Mouse (Mus musculus): Measurements from ENCODE around the gene Lrrc71.

Gene Lrrc71

DNA sequence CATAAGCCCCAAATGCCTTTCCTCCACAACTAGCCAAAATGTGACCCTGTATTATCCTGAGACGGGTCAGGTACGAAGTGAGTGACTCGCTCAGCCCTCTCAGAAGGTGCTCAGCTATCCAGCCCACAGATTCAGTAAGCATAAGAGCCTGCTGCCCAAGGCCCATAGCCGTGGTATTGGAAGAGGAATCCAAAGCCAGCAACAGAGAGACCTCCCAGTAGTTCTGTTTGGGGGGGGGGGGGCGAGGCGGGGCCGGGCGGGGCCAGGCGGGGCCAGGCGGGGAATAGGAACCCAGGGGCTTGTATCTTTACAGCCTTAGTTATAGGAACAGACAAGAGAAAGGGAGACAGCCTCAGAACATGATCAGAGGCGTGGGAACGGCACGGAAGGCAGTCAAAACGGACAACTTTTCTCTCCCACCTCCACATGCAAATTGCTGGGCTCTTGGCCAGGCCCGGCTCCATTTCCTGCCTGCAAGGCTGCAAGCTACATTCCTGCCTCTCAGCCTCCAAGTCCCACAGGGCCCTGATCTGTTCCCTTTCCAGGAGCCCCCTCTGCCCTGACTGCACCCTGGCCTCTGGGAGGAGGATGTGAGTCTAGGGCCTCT lies 15.4 kb upstream of the Lrrc71 start:
- peak; percentile 56 for DNase-seq (ENCODE audit: low spot score)

GRCm38 (mm10) chr3:87763202-87763601 lies 14.8 kb upstream of the Lrrc71 start:
- no peak for DNase-seq (ENCODE audit: low spot score)

DNA sequence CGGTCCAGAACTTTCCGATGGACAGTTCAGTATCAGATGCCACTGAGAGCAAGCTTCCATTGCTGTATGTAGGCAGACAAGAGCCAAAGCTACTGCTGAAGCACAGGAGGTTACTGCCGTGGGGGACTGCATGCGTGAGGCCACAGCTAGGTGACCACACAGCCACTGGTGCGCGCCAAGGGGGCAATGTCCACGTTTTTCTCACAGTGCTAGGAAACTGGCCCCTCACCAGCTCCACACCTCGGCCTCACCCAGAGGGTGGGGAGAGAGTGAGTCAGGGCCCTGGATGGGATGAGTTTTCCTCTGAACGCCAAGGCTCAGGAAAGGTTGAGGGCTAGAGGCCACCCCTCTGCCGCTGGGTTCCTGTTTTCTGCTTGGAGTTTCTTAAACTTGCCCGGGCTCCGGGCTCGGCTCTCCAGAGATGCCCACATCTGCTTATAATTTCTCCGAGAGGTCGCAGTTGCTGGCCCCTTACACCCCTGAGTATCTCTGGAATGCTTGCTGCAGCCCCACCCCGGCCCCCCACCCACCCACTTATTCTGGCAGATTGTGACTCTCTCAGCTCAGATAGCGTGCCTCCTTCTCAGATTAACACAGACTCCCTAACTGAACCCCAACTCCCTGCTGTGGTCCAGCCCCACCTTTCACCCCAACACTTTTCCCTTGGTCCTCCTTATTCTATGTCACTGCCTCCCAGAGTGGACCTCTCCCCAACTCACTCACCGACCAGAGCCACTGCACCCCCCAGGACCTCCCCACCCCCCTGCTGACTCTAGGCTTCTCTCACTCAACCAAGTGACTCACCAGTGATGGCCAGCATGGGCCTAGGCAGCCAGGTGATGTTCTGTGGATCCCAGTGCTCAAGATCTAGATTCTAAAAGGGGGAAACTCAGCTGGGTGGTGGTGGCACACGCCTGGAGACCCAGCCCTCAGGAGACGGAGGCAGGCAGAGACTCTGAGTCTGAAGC lies 13.3 kb upstream of the Lrrc71 start:
- no peak for DNase-seq (ENCODE audit: low spot score)

DNA sequence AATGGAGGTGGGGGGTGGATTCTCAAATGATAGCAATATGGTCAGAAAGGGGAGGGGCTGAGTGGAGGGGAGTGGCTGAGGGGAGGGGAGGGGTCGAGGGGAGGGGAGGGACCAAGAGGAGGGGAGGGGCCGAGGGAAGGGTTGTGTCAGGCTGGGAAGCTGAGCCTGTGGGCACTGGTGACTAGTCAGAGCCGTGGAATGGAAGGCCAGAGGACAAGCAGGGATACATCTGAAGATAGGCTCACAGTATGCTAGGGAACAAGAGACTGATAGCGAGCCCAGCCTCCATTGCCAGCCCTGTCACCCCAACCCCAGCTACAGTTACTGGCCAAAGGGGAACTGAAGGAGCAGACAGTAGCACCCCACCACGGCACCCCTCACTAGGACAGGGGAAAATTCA lies 10.2 kb upstream of the Lrrc71 start:
- DNase-seq (ENCODE audit: low spot score): no peak

- no peak for DNase-seq (ENCODE audit: low spot score)
Measured at GRCm38 (mm10) chr3:87756488-87756887, 8.1 kb upstream of the Lrrc71 start.

- peak; percentile 84 for DNase-seq (ENCODE audit: low spot score)
Measured at GRCm38 (mm10) chr3:87755964-87756363, 7.5 kb upstream of the Lrrc71 start.

GRCm38 (mm10) chr3:87753829-87754228 lies 5.4 kb upstream of the Lrrc71 start:
- DNase-seq (ENCODE audit: low spot score): no peak

- DNase-seq (ENCODE audit: low spot score): no peak
Measured at GRCm38 (mm10) chr3:87752567-87752966, 4.1 kb upstream of the Lrrc71 start.

- DNase-seq (ENCODE audit: low spot score): no peak
Measured at GRCm38 (mm10) chr3:87749977-87750376, 1.6 kb upstream of the Lrrc71 start.

DNA sequence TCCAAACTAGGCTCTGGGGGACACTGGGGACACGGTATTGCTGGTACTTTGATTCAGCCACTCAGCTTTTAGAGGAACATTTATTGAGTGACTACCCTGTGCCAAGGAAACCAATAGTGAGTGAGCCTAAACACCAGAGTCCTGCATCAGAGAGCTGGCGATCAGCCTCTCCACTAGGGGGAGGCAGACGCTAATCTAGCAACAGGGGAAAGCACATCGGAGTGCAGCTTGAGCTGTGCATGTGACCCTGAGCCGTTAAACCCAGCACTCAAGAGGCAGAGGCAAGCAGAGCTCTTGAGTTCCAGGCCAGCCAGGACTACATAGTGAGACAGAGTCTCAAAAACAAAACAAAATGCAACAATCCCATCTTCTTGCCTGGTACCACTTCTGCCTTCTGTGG lies 611 bp upstream of the Lrrc71 start:
- DNase-seq (ENCODE audit: low spot score): peak; percentile 64

GRCm38 (mm10) chr3:87745036-87745659 lies 3.3 kb downstream of the Lrrc71 start:
- no peak for DNase-seq (ENCODE audit: low spot score)

DNA sequence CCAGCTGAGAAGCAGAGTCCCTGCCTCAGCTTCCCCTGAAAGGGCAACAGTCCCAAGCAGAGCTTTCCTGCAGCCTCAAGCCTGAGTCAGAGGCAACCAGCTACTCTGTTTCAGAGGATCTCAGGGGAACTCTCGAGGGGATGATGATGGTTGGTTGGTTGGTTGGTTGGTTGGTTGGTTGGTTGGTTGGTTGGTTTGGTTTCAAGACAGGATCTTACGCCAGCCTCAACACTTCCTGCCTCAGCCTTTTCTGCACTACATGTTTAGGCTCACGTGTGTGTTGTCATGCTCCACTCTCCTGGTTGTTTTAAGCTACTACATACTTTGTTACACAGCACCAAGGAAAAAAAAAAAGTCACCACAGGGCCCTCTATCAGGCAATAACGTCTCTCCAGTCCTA lies 4.5 kb downstream of the Lrrc71 start:
- DNase-seq (ENCODE audit: low spot score): no peak

GRCm38 (mm10) chr3:87742735-87743134 lies 5.7 kb downstream of the Lrrc71 start:
- no peak for DNase-seq (ENCODE audit: low spot score)

- DNase-seq (ENCODE audit: low spot score): no peak
Measured at GRCm38 (mm10) chr3:87742013-87742412, 6.4 kb downstream of the Lrrc71 start.

DNA sequence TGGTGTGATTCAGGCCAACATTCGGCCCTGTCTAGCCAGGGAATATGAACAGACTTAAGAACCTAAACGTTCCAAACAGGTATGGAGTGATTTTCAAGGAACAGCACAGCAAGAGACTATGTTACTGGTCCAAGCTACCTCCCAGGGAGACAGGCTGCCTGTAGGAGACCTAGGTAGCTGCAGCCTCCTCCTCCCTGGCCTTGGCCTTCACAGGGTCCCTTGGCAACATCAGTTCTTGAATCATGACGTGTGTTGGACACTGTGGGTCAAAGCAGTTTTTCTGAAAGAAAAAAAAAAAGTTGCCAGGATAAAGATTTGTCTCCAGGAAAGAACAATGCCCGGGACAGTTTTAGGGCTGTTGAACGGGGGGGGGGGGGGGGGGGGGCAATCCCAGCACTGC lies 9.5 kb downstream of the Lrrc71 start:
- DNase-seq (ENCODE audit: low spot score): no peak

GRCm38 (mm10) chr3:87735335-87735734 lies 13.1 kb downstream of the Lrrc71 start:
- DNase-seq (ENCODE audit: low spot score): no peak

DNA sequence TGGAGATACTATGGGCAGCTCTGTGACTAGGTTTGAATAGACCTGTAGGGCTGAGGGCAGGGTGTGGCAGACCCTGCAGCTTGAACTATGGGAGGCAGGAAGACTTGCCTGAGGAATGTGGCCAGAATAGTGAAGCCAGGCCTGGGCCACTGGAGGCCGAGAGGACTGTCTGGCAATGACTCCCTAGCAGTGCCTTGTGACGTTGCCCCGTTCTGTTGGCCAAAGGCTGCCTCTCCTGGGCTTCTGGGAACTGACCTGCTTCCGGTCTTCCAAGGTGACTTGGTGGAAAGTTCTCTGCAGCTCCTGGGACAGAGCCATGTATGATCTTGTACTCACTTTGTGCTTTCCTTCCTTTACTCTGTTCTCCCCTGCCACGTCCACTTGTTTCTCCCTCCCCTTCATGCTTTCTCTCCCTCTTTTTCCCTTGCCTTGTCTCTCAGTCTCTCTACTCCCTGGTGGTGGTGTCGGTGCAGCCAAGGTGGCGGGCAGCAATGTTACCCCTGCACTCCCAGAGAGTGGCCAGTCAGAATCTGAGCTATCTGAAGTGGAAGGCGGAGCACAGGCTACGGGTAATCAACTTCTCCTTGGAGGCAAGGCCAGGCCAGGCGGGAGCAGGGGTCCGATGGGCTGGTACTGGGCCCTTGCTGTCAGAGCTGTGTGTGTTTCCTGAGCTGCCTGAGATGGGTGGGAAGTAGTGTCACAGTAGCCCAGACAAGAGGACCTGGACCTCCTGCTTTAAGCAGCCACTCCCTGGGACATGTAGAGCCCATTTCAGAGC lies 14.3 kb downstream of the Lrrc71 start:
- DNase-seq (ENCODE audit: low spot score): no peak

GRCm38 (mm10) chr3:87733098-87733497 lies 15.3 kb downstream of the Lrrc71 start:
- no peak for DNase-seq (ENCODE audit: low spot score)

DNA sequence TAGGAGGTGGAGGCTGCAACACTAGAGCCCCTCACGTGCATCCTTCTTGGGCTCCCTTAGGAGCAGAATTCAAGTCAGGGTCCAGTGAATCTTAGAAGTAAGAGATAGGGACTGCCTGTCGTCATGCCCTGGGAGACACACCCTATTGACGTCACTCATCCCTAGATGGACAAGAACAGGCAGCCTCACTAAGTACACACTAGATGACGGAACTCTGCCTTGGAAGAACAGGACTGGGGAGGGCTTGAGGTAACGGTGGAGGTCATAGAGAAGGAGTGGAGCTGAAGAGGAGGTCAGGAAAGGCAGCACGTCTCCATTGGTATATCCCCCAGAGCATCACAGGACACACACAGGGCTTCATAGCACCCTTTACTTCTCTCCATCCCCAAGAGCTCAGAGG lies 19.7 kb downstream of the Lrrc71 start:
- DNase-seq (ENCODE audit: low spot score): no peak

DNA sequence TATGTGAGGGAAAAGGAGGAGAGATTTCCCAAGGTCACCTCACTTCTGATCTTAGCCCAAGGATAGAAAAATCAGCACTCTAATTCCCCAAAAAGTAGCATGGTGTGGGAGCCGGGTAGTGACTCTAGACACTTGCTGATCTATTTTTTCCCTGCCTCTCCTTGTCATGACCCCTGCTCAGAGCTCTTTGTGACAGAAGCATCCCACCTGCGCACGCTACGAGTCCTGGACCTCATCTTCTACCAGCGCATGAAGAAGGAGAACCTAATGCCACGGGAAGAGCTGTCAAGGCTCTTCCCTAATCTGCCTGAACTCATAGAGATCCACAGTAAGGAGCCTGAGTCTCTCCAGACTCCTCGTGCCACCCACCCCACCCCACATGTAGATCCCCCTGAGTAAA lies 22.2 kb downstream of the Lrrc71 start:
- DNase-seq (ENCODE audit: low spot score): no peak

- DNase-seq (ENCODE audit: low spot score): no peak
Measured at GRCm38 (mm10) chr3:87725396-87726160, 22.8 kb downstream of the Lrrc71 start.
